Mouse (Mus musculus) embryonic fibroblast, embryonic 13.5 days (primary cell): ENCODE results near the gene Man2b2. TPM values are rescaled to one million over a fixed set of nuclear protein-coding genes. Genes with fewer than 3 reads are reported as not detected.
A peak's percentile ranks its signal among the peaks of the same experiment; 100 is the strongest.
"Not testable (repeated sequence)": the region's sequence is repeated elsewhere in the genome, so short reads cannot be mapped to it uniquely, and the experiment has no call there.

Experiments
- H3K27ac ChIP-seq: 2 replicates; pipeline ENCODE4 v1.5.1; 2012; ENCODE audit warnings: low read length, control low read depth, inconsistent platforms; ENCODE audit not compliant: insufficient read depth
- H3K4me1 ChIP-seq: 2 replicates; pipeline ENCODE4 v1.6.1; 2011; ENCODE audit warnings: low read length; ENCODE audit not compliant: control insufficient read depth, insufficient read depth
- H3K4me3 ChIP-seq: 2 replicates; pipeline ENCODE4 v1.5.1; 2011; ENCODE audit warnings: mild to moderate bottlenecking, control low read depth, low read length; ENCODE audit not compliant: insufficient read depth
- CTCF ChIP-seq: IDR thresholded peaks from 2 replicates; pipeline ENCODE4 v1.5.1; 2011; ENCODE audit warnings: mild to moderate bottlenecking, control low read depth, low read length, moderate library complexity, borderline replicate concordance; ENCODE audit not compliant: insufficient read depth
- POLR2A ChIP-seq: IDR thresholded peaks from 2 replicates; pipeline ENCODE4 v1.6.1; 2011; ENCODE audit warnings: low read depth, mild to moderate bottlenecking, control low read depth, low read length, moderate library complexity
- polyA plus RNA-seq: library from polyadenylated mRNA; stranded (reverse); fragments of >200 nt; gene quantifications from 2 replicates; pipeline ENCODE4 v1.2.4, GENCODE M21; 2011; ENCODE audit warnings: low read depth; ENCODE audit not compliant: missing spikeins, insufficient read length

The Man2b2 gene
- polyA plus RNA-seq, 1 experiment = 49.5 TPM

DNA sequence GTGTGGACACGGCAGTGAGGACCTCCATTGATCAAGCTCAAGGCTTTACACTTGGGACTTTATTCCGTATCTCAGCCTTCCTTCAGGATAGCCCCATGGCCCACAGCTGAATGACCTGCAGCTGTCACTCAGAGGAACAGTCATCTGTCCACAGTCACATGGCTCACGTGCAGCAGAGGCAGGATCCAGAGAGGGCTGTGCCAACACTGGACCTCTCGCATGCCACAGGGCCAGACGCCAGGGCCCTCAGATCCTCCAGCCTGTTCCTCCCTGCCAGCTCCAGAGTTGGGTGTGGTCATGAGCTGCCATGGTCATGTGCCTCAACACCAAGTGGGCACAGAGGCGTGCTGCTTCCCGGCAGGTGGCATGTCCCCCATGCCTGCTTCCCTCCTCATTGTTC is 21.3 kb downstream of the Man2b2 start:
- TF ChIP-seq POLR2A (no peak), CTCF (no peak)
- H3K4me1 ChIP-seq = no peaks in the 10 kb centered on the region
- H3K4me3 ChIP-seq = no peak overlapping the region
- H3K27ac ChIP-seq = no peak overlapping the region

DNA sequence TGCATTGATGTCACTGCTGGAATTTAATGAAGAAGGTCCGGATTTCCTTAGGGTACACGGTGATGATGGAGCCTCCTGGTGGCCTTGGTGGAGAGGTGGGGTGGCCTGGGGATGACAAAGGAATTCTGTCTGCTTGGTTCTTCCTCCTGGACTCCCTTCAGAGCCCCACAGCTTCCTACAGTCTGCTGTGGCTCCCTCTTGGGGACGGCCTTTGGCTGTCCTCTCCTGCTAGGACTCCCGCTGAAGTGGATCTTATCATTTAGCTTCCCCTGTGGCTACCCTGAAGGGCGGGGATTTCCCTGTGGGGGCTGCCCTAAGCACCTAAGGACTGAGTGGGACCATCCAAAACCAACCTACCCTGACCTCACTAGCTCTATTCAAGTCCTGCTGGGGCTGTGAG is 23.3 kb downstream of the Man2b2 start:
- Histone ChIP-seq H3K4me1 (no peaks in the 10 kb centered on the region), H3K27ac (no peak overlapping the region), H3K4me3 (no peak overlapping the region)
- TF ChIP-seq CTCF = no peak
- no peak for TF ChIP-seq POLR2A

DNA sequence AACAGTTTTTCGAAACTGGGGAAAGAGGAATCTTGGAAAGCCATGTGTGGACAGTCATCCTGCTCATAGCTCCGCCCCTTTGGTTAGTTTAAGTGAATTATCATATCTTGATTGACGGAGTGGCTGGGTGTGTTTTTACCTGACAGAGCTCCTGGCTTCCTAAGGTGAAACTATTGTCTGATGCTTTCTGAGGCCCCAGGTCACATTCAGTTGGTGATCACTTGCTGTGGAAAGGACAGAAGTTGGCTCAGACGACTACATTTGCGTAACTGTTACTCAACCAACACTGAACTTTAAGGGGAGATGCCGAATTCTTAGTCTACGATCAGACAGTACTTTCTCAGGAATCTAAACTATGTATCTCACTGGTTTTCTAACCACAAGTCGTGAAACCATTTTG is 33.2 kb downstream of the Man2b2 start:
- Histone ChIP-seq H3K27ac (peak overlapping the region; percentile 93), H3K4me3 (peak overlapping the region; percentile 36; the same call in 1 of the 2 replicates), H3K4me1 (peaks cover 8% of the 10 kb centered on the region; the same call in 1 of the 2 replicates)
- no peak; the same call in 1 of the 2 replicates for TF ChIP-seq POLR2A
- TF ChIP-seq CTCF = no peak

DNA sequence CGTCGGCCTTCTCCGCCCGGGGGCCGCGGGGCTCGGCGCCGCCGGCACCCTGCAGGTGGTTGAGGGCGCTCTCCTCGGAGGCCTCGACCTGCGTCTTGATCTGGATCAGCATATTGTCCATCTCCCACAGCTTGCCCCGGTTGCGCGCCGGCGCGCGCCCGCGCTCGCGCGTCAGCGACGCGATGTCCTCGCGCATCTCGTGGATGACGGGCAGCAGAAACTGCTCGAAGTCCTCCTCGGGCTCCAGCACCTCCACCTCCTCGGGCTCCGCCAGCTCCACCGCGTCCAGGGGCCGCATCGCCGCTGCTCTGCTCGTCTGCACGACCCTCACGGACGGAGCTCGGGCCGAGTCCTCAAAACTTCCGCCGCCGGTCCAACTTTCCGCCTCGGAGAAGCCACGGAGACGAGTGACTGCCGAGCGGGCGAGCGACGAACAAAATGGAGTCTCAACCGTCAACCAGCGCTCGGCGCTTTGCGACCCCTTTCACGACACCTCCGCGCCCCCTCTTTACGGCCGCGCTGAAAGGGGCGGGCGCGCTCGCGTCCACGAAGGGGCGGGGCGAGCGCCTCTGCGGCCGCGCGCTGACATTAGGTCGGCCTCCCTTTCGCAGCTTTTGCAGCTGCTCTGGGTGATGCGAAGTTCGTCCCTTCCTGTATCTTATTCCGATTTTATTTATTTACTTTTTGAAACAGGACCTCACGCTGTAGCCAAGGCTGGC is 34.0 kb downstream of the Man2b2 start, which contains the start of gene Mrfap1:
Gene Mrfap1 (minus strand): TSS at position 477 of the 719 bp plus-strand sequence.
- Histone ChIP-seq H3K4me3 (peak within 1 kb of the TSS; percentile 46), H3K27ac (peak within 1 kb of the TSS; percentile 93)
- H3K4me1 ChIP-seq = not testable (repeated sequence)
- peak; percentile 83 for TF ChIP-seq POLR2A

DNA sequence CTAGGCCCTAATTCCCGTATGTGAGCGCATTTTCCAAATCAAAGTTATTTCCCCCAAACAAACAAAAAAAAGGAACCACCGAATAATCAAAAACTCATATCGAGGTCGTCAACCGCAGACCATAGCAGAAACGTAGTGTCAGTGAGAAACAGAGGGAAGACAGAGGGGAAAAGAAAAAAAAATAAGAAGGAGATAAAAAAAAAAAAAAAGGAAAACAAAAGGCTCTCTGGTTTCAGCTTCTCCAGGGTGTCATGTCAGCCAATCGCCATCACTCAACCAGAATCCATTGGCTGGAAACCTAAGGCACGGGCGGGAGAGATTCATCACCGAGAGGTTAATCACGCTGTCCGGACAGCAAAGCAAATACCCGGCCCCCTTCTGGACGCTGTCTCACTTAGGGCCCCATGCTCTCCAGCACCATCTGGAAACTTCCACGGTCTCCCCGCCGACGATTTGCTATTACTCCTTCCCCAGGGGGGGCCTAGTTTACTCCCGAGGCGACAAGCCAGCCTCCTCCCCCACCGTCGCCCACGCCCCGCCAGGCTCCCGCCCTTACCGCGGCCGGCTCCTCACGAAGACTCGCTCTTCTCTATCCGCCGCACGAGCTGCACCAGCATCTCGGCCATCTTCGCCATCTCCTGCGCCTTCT is 34.7 kb downstream of the Man2b2 start:
- Histone ChIP-seq H3K27ac (peak overlapping the region; percentile 91), H3K4me3 (peak overlapping the region; percentile 46)
- H3K4me1 ChIP-seq = not testable (repeated sequence)

DNA sequence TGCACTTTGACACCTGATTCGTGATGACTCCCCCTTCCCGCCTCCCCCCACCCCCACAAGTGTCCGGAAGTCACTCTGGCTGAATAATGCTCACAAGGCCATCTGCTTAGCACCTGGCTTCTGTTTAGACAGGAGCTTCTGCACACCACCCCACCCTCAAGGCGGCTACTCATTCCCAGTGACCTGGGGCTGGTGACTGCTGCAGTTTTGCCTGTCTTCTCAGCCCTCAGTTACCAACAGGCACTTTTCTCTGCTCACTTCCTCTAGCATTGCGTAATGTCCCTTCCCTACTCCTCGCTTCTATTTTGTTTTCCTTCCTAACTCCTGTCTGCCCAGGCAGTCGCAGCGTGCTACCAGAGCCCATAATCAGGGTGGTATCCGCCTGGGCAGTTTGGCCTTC is 38.6 kb downstream of the Man2b2 start:
- TF ChIP-seq CTCF = no peak
- TF ChIP-seq POLR2A = no peak
- Histone ChIP-seq H3K4me3 (no peak overlapping the region), H3K4me1 (no peaks in the 10 kb centered on the region; the same call in 1 of the 2 replicates)

DNA sequence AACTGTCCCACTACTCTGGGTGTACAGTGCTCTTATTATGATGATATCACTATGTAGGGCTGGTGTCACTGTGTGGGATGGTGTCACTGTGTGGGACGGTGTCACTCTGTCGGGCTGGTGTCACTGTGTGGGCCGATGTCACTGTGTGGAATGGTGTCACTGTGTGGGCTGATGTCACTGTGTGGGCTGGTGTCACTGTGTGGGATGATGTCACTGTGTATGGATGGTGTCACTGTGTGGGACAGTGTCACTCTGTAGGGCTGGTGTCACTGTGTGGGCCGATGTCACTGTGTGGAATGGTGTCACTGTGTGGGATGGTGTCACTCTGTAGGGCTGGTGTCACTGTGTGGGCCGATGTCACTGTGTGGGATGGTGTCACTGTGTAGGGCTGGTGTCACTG is 44.4 kb downstream of the Man2b2 start:
- H3K27ac ChIP-seq = no peak overlapping the region
- TF ChIP-seq POLR2A = no peak
- no peak overlapping the region for H3K4me3 ChIP-seq
- no peaks in the 10 kb centered on the region for H3K4me1 ChIP-seq

More for the DNA sequence above, 38.6 kb downstream of the Man2b2 start:
- H3K27ac ChIP-seq = no peak overlapping the region

DNA sequence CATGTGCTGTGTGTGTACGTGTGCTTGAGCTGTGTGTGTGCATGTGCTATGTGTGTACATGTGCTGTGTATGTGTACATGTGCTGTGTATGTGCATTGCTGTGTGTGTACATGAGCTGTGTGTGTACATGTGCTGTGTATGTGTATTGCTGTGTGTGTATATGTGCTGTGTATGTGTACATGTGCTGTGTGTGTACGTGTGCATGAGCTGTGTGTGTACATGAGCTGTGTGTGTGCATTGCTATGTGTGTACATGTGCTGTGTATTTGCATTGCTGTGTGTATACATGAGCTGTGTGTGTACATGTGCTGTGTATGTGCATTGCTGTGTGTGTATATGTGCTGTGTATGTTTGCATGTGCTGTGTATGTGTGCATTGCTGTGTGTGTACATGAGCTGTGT is 50.9 kb downstream of the Man2b2 start:
- no peak overlapping the region for H3K27ac ChIP-seq
- TF ChIP-seq CTCF (no peak), POLR2A (0 out of 2 replicates have a peak, but pooled peaks have one; percentile 23)
- no peak overlapping the region for H3K4me3 ChIP-seq
- H3K4me1 ChIP-seq = no peaks in the 10 kb centered on the region

DNA sequence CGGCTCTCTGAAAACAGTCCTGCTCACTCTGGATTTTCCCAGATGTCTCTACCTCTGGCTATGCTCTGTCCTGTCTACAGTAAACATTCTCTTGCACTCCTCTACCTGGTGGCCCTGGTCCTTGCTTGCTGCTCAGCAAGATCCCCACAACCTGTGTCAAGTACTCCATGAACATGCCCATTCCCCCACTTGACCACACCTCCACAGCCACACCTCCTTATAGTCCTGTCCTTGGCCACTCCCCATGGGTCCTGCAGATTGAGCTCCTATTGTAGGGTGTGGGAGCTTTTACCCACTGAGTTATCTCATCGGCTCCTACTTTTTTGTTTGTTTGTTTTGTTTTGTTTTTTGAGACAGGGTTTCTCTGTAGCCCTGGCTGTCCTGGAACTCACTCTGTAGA is 51.6 kb downstream of the Man2b2 start:
- Histone ChIP-seq H3K4me3 (no peak overlapping the region), H3K27ac (no peak overlapping the region), H3K4me1 (no peaks in the 10 kb centered on the region)
- TF ChIP-seq POLR2A (no peak), CTCF (no peak)

DNA sequence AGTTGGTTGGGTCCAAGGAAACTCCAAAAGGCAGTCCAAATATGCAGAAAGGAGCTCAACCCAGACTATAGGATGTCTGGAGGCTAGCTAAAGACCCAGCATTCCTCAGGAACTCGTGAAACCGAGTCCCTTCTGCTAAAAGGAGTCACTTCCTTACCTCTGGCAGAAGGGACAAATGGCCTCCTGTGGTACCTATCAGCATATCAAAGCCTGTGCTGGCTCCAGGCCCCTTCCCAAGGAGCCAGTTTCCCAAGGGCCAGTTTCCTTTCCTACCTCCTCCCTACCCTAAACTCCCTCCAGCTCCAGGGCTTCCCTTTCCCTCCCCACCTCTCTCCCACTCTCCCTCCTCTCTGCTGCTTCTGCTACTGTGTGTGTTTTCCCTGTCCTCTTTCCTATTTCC is 53.3 kb downstream of the Man2b2 start:
- H3K27ac ChIP-seq = no peak overlapping the region
- no peak overlapping the region for H3K4me3 ChIP-seq
- no peaks in the 10 kb centered on the region for H3K4me1 ChIP-seq
- TF ChIP-seq POLR2A = no peak
- TF ChIP-seq CTCF = no peak
